Mouse (Mus musculus) megakaryocyte-erythroid progenitor cell, adult 5 weeks (primary cell): ENCODE measurements around the gene Olfr1357. TPM values are rescaled to one million over a fixed set of nuclear protein-coding genes. Genes with fewer than 3 reads are reported as not detected.

Experiments
- polyA plus RNA-seq: library from polyadenylated mRNA; stranded (reverse); fragments of >175 nt; gene quantifications from 2 replicates; pipeline ENCODE4 v1.2.3, GENCODE M21; 2012

The Olfr1357 gene
- not detected in 2 replicates for polyA plus RNA-seq

GRCm38 (mm10) chr10:78617974-78618373, at the start of gene Olfr1357:
Gene Olfr1357 (minus strand): TSS chr10:78618074.

GRCm38 (mm10) chr10:78591406-78592328, 26.2 kb downstream of the Olfr1357 start, which contains the start of gene Syde1:
Gene Syde1 (minus strand): TSS chr10:78591964.

GRCm38 (mm10) chr10:78574250-78575104, 43.4 kb downstream of the Olfr1357 start, which contains the start of gene Ilvbl:
Gene Ilvbl (plus strand): TSS chr10:78574346.

Other genes with a start within 250 kb of the Olfr1357 start
- gene Rrp1, start 205.0 kb downstream of the Olfr1357 start, polyA plus RNA-seq, result 251 and 342 TPM in 2 replicates
- gene Cstb, start 192.4 kb downstream of the Olfr1357 start, polyA plus RNA-seq, result 37.3 and 44.0 TPM in 2 replicates
- gene Pdxk, start 153.1 kb downstream of the Olfr1357 start, polyA plus RNA-seq, result 15.1 and 19.1 TPM in 2 replicates
- gene Olfr1358, start 100.6 kb downstream of the Olfr1357 start, polyA plus RNA-seq, result not detected in 2 replicates
- 26.4 and 27.4 TPM in 2 replicates for gene Ilvbl, start 43.7 kb downstream of the Olfr1357 start, polyA plus RNA-seq
- gene Syde1, start 26.1 kb downstream of the Olfr1357 start, polyA plus RNA-seq, result 2.2 and 3.5 TPM in 2 replicates
- gene Casp14, start 100.2 kb upstream of the Olfr1357 start, polyA plus RNA-seq, result not detected in 2 replicates
- gene Ccdc105, start 135.0 kb upstream of the Olfr1357 start, polyA plus RNA-seq, result not detected in 2 replicates
- gene Slc1a6, start 162.4 kb upstream of the Olfr1357 start, polyA plus RNA-seq, result not detected in 2 replicates
- gene Olfr1356, start 234.1 kb upstream of the Olfr1357 start, polyA plus RNA-seq, result not detected in 2 replicates